Mouse (Mus musculus): ENCODE results near the gene Nkx6-2. TPM values are rescaled to one million over a fixed set of nuclear protein-coding genes. Genes with fewer than 3 reads are reported as not detected.

The Nkx6-2 gene
- total and polyA plus RNA-seq, 3 experiments: 0.12 TPM; not detected in 2

- H3K27me3 ChIP-seq (ENCODE audit: control insufficient read depth in 1 of 2, insufficient read depth in 2 of 2, low read length in 2 of 2): no peaks in the 10 kb centered on the region
- TF ChIP-seq NELFE (IDR thresholded peaks at IDR 0.05; ENCODE audit: low read depth, low read length) (no peak), BHLHE40 (IDR thresholded peaks at IDR 0.05; ENCODE audit: borderline replicate concordance, low read depth, low read length) (no peak), E2F4 (IDR thresholded peaks at IDR 0.05; ENCODE audit: borderline replicate concordance, low read depth, low read length) (no peak), UBTF (IDR thresholded peaks at IDR 0.05; ENCODE audit: borderline replicate concordance, insufficient read depth, low read depth, low read length) (no peak), TAL1 (IDR thresholded peaks at IDR 0.05; ENCODE audit: low read length) (no peak), KAT2A (conservative IDR thresholded peaks at IDR 0.05; ENCODE audit: low read depth, low read length) (no peak), RCOR1 (IDR thresholded peaks at IDR 0.05; ENCODE audit: low read depth, low read length) (no peak), NRF1 (IDR thresholded peaks at IDR 0.05; ENCODE audit: insufficient read depth, low read depth, low read length, poor library complexity, severe bottlenecking) (no peak), SMC3 (IDR thresholded peaks at IDR 0.05; ENCODE audit: low read depth, low read length) (no peak), MYC (IDR thresholded peaks at IDR 0.05; ENCODE audit: low read depth, low read length) (no peak), RAD21 (IDR thresholded peaks at IDR 0.05; ENCODE audit: low read depth, low read length) (no peak), ELF1 (IDR thresholded peaks at IDR 0.05; ENCODE audit: low read depth, low read length) (no peak), ETS1 (IDR thresholded peaks at IDR 0.05; ENCODE audit: low read depth, low read length) (no peak), USF2 (IDR thresholded peaks at IDR 0.05; ENCODE audit: borderline replicate concordance in 1 of 2, insufficient read depth in 1 of 2, low read depth in 1 of 2, low read length in 2 of 2) (no peak), ZMIZ1 (IDR thresholded peaks at IDR 0.05; ENCODE audit: low read depth, low read length) (no peak), HCFC1 (IDR thresholded peaks at IDR 0.05; ENCODE audit: low read depth, low read length) (no peak), EP300 (IDR thresholded peaks at IDR 0.05; ENCODE audit: low read depth in 1 of 2, low read length in 2 of 2) (no peak), TBP (IDR thresholded peaks at IDR 0.05; ENCODE audit: low read depth, low read length) (no peak), MYB (IDR thresholded peaks at IDR 0.05; ENCODE audit: low read depth, low read length) (no peak)
Observed at GRCm38 (mm10) chr7:139622568-139622967, 40.0 kb upstream of the Nkx6-2 start.

More at GRCm38 (mm10) chr7:139622568-139622967, 40.0 kb upstream of the Nkx6-2 start:
- no peaks in the 10 kb centered on the region for H3K36me3 ChIP-seq (ENCODE audit: control insufficient read depth in 1 of 2, insufficient read depth in 2 of 2, low read length in 2 of 2)
- no peaks in the 10 kb centered on the region for H3K9me3 ChIP-seq (replicated peaks; ENCODE audit: insufficient read depth, low read length)
- H3K9ac ChIP-seq (ENCODE audit: control insufficient read depth, low read depth, low read length, poor library complexity, severe bottlenecking): no peak overlapping the region
- DNase-seq (ENCODE audit: low read depth, low spot score): no peak
- H3K27ac ChIP-seq (ENCODE audit: control insufficient read depth, low read depth, low read length): no peak overlapping the region
- no peaks in the 10 kb centered on the region for H3K79me2 ChIP-seq (ENCODE audit: control insufficient read depth, insufficient read depth, low read length, poor library complexity)
- no peak overlapping the region for H3K4me3 ChIP-seq (ENCODE audit: control insufficient read depth in 1 of 2, insufficient read depth in 1 of 2, low read depth in 2 of 2, low read length in 2 of 2)
- H3K4me1 ChIP-seq (ENCODE audit: control insufficient read depth in 1 of 2, insufficient read depth in 2 of 2, low read length in 2 of 2): no peaks in the 10 kb centered on the region

All from MEL (cell line).